Mouse (Mus musculus) naive thymus-derived CD4-positive, alpha-beta T cell, adult 5 months (primary cell): ENCODE data around the gene Bin2. TPM values are rescaled to one million over a fixed set of nuclear protein-coding genes. Genes with fewer than 3 reads are reported as not detected.

ENCODE experiments used
- polyA plus RNA-seq: library from polyadenylated mRNA; unstranded; fragments of 100-300 nt; shearing (Covaris generic); gene quantifications from one replicate; pipeline ENCODE4 v1.2.1, GENCODE M21; 2017

Bin2 gene
- polyA plus RNA-seq, result 544 TPM

DNA sequence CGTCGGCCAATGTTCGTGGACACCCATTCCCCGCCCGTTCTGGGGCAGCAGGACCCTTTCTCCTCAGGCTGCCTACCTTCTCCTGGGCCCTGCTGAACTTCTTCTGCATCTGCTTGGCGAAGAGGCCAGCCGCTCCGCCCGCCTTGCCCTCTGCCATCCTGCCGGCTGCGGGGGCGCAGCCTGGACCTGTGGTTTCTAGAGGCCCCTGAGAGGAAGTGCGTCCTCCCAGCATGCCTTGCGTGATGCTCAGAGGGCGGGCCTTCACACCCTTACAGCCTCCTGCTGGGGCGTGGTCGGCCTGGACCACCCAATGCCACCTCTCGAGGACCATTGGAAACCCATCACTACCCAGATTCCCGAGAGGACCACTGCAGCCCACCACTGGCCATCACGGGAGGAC is at the start of gene Bin2:
Gene Bin2, minus strand, starts transcription at position 217 of the 400 bp plus-strand sequence.

DNA sequence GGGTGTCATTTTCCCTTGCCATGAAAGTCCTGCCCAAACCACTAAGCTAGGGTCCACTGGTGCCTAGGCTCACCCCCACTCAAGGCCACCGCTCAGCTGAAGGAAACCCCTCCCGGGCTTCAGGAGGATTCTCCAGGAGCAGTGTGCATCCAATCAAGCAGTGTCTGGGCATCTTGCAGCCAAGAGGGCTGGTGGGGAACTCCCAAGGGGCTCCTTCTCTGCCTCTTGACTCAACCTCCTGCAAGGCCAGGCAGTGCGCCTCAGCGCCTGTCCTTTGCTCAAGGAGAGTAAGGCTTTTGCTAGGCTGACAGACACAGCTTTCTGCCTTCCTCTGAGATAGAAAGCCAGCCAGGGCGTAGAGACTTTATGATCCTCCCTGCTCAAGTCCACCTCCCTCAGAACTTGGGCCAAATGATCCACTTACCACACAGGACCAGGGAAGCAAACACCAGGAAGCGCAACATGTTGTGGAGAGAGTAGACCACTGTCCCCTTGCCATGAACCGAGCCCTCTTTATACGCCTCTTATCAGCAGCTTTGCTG is 18.1 kb upstream of the Bin2 start, which contains the start of gene Cela1:
Gene Cela1, minus strand, starts transcription at position 492 of the 542 bp plus-strand sequence.

GRCm38 (mm10) chr15:100636700-100637501 is 32.5 kb downstream of the Bin2 start, which contains the start of gene Smagp:
Smagp (minus strand) TSS chr15:100636940.

GRCm38 (mm10) chr15:100614996-100615824 is 54.1 kb downstream of the Bin2 start, which contains the start of gene Dazap2:
Dazap2 (plus strand) TSS chr15:100615349.

GRCm38 (mm10) chr15:100599276-100600046 is 69.9 kb downstream of the Bin2 start, which contains the start of gene Pou6f1:
Pou6f1 (minus strand) TSS chr15:100599984.

Other genes with a start within 250 kb of the Bin2 start
- gene Gm5475, start 247.4 kb downstream of the Bin2 start, polyA plus RNA-seq, result 0.14 TPM
- gene Slc11a2, start 244.5 kb downstream of the Bin2 start, polyA plus RNA-seq, result 34.9 TPM
- gene Letmd1, start 200.5 kb downstream of the Bin2 start, polyA plus RNA-seq, result 46.0 TPM
- 21.0 TPM for gene Csrnp2, start 174.1 kb downstream of the Bin2 start, polyA plus RNA-seq
- 8.1 TPM for gene Tfcp2, start 117.5 kb downstream of the Bin2 start, polyA plus RNA-seq
- gene Pou6f1, start 69.6 kb downstream of the Bin2 start, polyA plus RNA-seq, result 105 TPM
- 785 TPM for gene Dazap2, start 54.2 kb downstream of the Bin2 start, polyA plus RNA-seq
- 0.90 TPM for gene Smagp, start 32.6 kb downstream of the Bin2 start, polyA plus RNA-seq
- not detected for gene Cela1, start 18.4 kb upstream of the Bin2 start, polyA plus RNA-seq
- 349 TPM for gene Galnt6, start 59.8 kb upstream of the Bin2 start, polyA plus RNA-seq
- 8.6 TPM for gene Slc4a8, start 92.2 kb upstream of the Bin2 start, polyA plus RNA-seq
- not detected for gene Scn8a, start 200.3 kb upstream of the Bin2 start, polyA plus RNA-seq